Mouse (Mus musculus): Measurements from ENCODE around the gene Bcr.

Gene Bcr

GRCm38 (mm10) chr10:75135518-75136162, 75.2 kb downstream of the Bcr start:
- DNase-seq = no peak

DNA sequence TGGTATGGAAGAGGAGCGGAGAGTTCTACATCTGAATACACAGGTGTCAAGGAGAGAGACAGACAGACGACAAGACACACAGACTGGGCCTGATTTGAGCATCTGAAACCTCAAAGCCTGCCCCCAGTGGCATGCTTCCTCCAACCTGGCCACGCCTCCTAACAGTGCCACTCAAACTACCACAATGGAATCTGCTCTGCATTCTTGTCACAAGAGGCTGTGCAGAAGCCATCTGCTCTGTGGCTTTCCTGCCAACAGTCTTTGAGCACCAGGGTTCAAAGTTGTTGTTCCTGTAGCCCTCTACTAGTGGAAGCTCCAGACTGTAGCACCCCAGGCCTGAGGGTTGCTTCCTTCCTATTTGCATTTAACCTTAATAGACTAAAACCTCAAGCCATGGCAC, 76.8 kb downstream of the Bcr start:
- peak; percentile 63 for DNase-seq

DNA sequence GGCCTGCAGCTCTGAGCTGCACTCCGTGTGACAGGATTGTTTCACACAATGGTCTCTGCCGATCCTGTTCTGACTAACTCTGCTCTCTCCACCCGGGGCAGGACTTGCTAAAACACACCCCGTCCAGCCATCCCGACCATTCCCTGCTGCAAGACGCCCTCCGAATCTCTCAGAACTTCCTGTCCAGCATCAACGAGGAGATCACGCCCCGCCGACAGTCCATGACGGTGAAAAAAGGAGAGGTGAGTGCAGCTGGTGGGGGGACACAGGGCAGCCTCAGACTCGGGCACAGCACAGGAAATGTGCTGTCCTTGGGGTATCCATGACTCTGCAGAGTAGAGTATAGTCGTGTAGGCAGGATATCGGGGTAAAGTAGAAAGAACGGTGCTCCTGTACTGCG, 84.8 kb downstream of the Bcr start:
- no peak for DNase-seq

GRCm38 (mm10) chr10:75146001-75146400, 85.6 kb downstream of the Bcr start:
- no peak for DNase-seq

GRCm38 (mm10) chr10:75146619-75147018, 86.2 kb downstream of the Bcr start:
- DNase-seq = no peak

DNA sequence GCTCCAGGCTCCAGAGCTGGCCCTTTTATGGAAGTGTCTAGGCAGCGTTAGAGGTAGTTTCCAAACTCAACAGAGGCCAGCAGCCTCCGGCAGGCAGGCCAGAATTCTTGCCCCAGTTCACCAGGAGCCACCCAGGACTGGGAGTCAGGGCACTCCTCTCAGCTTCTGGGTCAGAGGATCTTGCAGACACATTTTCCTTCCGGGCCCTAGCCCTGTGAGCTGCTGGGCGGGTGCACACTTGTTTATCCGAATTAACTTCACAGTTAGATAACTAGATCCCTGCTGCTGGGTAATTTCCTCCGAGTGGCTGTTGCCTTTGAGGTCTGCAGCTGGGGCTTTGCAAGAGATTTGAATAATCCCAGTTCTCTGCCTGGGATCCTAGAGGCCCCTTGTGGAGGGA, 87.9 kb downstream of the Bcr start:
- DNase-seq = no peak

DNA sequence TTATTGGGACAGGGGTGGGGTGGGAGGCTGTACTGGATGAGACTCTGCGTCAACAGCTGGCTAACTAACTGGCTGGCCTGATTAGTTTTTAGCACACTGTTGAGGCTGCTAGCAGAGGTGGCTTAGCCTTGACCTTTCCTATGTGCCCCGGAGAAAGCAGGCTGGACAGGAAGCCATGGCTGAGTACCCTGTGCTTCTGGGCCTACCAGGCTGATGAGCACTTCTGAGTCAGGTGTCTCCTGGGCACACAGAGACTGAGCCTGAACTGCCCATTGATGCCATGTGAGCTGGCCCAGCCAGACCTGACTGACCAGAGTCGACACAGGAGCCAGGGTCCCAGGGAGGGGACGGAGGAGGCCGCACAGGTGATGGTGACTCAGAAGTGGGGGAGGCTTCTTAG, 90.0 kb downstream of the Bcr start:
- no peak for DNase-seq

DNA sequence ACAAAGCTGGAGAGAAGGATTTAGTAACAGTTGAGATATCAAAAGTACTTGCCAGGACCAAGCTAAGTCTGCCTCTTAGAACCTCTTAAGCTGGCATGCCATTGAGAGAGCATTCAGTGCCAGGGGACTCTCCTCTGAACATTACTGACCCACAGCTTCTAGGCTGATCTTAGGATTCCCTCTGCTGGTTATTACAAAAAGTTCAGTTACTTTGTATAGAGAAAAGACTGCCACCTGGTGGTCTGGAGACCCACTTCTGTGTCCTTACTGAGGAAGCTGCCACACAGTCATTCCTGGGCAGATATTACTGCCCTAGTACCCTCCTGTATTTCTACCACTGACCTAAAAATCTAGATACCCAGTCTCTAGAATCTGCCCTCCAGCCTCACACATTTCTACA, 90.9 kb downstream of the Bcr start:
- DNase-seq = peak; percentile 94

DNA sequence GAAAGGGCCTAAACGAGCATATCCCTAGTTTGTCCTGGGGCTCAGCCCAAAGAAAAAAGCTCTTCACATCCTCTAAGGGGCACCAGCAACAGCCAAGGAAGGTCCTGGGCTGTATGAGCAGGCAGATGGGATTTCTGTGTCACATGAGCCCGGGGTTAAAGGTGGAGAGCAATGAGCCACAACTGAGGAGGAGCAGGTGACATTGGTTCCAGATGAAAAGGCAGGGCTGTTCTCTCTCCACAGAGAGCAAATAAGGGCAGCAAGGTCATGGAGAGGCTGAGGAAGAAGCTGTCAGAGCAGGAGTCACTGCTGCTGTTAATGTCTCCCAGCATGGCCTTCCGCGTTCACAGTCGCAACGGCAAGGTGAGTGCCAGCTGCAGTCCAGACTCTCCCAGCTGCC, 96.4 kb downstream of the Bcr start:
- no peak for DNase-seq

GRCm38 (mm10) chr10:75157713-75158112, 97.3 kb downstream of the Bcr start:
- no peak for DNase-seq

DNA sequence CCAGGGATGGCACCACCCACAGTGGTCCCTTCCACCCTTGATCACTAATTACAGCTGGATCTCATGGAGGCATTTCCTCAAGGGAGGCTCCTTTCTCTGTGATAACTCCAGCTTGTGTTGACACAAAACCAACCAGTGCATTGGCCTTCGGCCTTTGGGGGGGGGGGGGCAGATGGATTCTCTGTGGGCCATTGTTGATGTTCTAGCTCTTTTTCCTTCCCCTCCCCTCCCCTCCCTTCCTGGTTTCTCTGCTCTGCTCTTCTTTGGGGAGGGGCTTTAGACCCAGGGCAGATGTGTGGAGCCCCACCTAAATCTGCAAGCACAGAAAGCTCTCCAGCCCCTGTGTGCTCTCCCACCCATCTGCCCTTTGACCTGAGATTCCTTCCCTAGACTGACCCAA, 98.0 kb downstream of the Bcr start:
- no peak for DNase-seq

DNA sequence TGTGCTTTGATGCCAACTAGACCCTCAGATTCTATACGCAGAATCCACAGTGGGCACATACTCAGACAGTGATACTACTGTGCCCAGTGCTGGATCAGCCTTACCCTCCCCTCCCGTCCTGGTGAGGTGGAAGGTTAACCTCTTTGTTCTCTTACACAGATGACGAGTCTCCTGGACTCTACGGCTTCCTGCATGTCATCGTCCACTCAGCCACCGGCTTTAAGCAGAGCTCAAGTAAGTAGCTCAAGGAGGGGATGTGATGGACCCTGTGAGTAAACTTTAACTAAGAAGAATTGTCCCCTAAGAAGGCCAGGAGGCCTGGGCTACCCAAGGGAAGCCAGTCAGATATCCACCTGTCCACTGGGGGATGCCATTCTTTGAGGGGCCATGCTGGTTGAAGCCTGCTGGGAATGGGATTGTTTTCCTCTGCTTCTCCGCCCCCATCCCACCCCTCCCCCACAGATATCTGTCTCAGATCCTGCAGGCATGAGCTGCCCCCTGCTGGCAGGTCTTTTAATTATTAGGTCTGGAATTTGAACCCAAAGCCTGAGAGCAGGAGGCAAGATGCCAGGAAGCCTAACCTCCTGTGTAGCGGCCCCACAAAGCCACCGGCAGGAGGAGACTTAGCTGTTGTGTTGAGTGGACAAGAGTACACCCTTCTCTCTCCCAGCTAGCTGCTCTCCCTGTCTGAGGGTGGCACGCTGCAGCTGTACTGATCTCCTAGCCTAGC, 99.9 kb downstream of the Bcr start:
- no peak for DNase-seq

DNA sequence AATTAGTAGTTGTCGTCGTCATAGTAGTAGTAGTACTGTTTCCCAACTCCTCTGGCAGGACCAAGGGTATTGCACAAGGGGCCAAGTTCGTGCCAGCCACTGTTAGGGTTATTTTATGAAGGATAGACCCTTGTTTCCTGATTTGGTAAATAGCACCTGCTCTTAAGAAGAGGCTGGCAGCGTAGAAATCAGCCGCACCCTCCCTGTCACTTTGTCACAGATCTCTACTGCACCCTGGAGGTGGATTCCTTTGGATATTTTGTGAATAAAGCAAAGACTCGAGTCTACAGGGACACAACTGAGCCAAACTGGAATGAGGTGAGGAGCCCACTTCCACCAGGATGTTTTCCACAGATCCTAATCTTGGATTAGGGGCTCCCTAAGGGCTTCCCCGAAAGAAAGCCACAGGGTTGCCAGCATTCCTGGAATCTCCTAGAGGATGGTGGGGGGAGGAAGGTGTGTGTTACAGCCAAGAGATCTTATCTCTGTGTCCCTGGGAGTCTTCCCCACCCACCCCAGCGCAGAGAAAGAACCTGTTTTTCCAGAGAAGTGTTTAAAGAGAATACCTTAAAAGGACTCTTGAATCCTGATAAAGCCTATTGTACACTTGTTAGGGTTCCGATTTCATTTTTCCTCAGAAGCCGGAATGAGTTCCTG, 105.6 kb downstream of the Bcr start:
- no peak for DNase-seq

GRCm38 (mm10) chr10:75166601-75167000, 106.2 kb downstream of the Bcr start:
- no peak for DNase-seq

DNA sequence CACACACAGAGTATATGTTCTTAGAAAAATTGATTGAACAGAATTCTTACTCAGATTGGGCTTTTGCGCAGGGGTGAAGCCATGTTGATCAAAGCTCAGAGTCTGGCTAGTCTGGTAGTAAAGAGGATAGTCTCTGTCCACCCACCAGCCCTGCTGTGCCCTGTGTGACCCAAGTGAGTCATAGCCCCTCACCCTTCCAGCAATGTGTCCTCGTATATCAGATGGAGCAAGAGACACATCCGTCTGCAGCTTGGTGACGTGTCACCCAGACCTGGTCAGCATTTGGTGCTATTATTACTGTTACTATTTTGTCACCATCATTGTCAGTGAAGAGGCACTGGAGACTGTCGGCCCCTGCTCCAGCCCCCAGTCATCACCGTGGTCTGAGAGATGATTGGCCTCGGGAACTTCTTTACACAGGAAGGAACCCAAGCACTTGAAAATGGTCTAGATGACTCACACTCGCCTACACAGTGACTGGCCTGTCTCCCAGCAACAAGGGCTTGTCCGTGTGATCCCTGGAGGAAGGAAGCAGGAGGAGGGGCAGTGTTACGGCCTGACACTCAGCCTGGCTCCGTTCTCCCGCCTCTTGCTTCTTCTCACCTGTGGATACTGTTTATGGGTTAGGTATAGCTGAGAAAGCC, 109.9 kb downstream of the Bcr start:
- DNase-seq = no peak

DNA sequence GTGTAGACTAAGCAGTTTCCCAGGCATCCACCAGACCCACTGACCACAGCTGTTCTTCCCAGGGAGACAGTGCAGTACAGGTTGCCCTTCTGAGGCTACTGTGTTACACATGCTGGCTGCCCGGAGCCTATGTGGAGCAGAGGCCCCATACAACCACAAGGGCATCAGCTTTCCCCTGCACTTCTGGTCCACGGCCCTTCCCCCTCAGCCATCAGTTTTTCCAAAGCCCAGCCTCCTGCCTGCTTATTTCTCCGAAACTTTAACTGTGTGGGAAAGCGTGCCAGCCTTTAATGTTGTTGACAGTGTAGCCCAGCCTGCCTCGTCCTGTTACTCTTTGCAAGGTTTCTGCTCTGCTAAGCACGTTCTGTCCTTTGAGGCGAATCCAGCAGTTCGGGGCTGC, 112.7 kb downstream of the Bcr start:
- DNase-seq = no peak

DNA sequence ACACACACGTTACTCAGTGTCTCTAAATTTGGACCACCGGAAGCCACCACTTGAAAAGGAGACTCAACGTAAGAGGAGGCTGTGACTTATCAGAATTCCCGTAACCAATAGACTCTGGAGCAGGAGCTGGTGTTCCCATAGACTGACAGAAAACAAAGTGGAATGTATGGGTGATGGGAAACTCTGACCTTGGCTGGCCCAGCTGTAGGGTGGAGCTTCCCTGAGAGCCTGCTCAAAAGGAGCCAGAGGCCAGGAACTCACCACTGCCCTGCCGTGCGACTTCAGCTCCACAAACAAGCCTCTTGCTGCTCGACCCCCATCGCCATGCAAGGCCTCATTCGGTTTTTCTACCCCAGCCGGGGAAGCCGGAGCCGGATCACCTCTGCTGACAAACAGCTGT, 113.3 kb downstream of the Bcr start:
- DNase-seq = no peak

- DNase-seq = no peak
Measured at GRCm38 (mm10) chr10:75176494-75176893, 116.1 kb downstream of the Bcr start.

GRCm38 (mm10) chr10:75178911-75179310, 118.5 kb downstream of the Bcr start:
- no peak for DNase-seq

DNA sequence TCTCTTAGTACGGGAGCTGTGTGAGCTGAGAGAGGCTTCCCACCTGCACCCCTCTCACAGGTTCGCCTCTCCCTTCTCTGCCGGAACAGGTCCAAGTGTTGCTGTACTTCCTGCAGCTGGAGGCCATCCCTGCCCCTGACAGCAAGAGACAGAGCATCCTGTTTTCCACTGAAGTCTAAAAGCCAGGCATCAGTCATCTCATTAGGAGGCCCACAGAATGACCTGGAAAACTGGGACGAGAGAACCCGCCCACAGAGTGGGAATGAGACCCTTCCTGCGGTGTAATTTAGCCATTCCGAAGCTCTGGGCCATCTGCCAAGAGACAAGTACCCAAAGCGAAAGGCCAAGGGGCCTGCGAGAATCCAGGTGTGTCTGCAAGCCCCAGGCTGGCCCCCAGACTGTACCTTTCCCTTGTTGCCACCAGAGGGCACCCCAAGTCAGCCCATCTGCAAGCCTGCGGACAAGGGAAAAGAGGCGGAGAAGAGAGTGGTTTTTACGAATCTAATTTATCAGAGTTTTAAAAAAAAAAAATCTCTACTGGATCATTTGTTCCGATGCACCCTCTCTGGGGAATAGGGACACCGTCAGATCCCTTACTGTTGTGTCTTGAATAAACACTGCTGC, 121.9 kb downstream of the Bcr start:
- peak; percentile 80 for DNase-seq

- DNase-seq = no peak
Measured at GRCm38 (mm10) chr10:75184826-75185225, 124.4 kb downstream of the Bcr start.

DNA sequence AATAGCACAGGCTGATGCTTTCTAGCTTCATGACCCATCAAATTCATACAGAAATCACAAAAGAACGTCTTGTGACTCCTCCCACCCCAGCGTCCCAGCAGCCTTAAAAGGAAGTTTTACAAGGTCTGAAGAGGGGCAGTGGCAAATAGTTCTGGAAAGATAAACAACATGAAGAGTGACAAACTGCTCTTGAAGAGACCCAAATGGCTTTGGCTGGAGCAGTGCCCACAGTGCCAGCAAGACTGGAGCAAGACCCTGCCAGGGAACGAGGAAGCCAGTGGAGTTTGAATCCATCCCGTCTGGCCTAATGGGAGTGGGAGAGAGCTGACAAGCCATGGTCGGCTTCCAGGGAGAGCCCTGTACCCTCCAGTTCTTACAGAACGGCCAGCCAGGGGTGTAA, 126.2 kb downstream of the Bcr start:
- no peak for DNase-seq

DNA sequence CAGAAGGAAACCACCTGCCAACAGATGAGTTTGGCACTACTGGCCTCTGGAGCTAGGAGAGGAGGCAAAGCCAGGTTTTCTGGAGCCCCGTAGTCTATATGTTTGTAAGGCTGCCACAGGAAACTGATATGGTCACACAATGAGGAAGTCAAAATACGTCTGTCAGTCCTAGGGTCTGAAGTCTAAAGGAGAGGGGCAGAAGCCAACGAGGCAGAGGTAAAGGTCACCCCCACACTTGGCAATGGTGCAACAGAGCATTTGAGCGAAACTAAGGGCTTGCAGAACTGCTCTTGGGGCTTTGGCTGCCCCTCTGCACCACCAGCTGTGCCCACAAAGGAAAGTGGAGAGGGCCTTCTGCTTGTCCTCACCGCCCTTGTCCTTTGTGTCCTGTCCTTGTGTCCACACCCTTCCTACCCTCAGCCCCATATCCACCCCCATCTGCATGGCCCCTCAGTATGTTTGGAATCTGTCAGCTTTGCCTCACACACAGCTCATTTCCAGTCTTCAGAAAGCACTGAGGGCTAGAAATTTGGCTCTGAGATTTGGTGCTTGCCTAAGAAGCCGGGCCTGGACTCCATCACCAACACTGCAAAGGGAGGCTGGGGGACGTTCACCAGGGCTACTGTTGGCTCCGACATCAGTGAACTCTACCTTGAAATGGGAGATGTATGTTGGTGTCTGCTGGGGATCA, 127.1 kb downstream of the Bcr start:
- DNase-seq = no peak

Measured in cerebellum, adult 9-10 months (tissue).